Mouse (Mus musculus) lung, postnatal 0 days (tissue): ENCODE measurements at regions not wholly inside any gene's neighbourhood (a gene's known extent, or its start where the extent isn't known, plus 50 kb on each side); places are given as distances from the start of the nearest gene placed in this dataset.

Experiments used
- CTCF ChIP-seq: IDR thresholded peaks from 2 replicates; pipeline ENCODE4 v1.5.1; 2016; ENCODE audit warnings: antibody characterized with exemption, mild to moderate bottlenecking
- EP300 ChIP-seq: IDR thresholded peaks from 2 replicates; pipeline ENCODE4 v1.6.1; 2016; ENCODE audit warnings: antibody characterized with exemption, mild to moderate bottlenecking, control low read depth

DNA sequence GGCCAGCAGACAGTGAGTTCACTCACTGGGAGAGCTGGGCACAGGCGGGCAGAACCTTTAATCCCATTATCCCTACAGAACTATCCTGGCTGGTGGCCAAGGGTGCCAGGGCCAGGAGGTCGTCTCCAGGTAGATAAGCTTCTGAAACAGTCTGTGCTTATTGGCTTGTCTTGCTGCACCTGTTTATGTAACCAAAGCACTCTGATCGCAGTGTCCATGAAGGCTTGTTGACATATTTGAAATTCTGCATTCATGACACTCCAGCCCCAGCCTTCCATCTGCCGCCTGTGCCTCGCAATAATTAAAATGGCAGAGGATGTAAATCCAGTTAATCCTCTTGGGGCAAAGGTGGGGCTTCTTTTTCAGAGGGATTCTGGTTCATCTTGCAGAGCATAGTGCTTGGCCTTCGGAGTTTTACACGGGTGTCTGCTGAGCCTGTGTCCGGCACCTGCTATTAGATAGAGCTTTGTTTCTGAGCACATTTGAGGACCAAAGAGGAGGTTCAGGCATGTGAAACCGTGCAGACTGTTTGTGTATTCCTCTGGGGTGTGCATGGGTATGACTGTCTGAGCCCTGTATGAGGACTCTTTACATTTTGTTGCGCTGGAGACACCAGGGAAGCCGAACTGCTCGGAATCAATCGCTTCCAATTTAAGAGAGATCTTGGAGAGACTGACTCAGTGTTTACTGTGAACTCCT lies 197.6 kb downstream of the Xxylt1 start:
- TF ChIP-seq EP300 (no peak), CTCF (no peak)
